Mouse (Mus musculus): ENCODE measurements around the gene Acacb. TPM values are rescaled to one million over a fixed set of nuclear protein-coding genes. Genes with fewer than 3 reads are reported as not detected.

Acacb gene
- polyA plus RNA-seq, 1 experiment from 2014 or later = 3.6 TPM

DNA sequence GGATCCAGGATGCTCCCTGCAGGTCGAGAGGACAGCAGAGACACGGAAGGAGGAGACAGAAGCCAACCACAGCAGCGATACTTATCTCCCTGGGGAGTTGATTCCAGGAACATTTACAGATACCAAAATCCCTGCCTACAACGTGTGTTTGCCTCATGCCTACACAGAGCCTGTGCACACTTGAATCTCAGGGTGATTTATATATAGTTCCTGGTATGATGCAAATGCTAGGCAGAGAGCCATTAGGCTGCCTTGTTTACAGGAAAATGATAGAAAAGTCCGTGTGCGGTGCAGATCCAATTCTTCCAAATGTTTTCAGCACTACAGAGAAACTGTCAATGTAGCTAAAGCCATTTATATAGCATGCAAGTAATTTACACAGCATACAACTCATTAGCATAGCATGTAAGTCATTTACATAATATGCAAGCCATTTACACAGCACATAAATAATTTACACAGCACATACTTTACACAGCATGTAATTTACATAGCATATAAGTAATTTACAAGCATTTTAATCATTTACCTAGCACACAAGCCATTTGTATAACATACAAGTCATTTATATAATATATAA lies 16.9 kb downstream of the Acacb start:
- H3K9ac ChIP-seq (replicated peaks; ENCODE audit: low read length) = no peak overlapping the region
- no peaks in the 10 kb centered on the region for H3K4me1 ChIP-seq (ENCODE audit: control insufficient read depth, insufficient read depth, low read length)
- no peak for DNase-seq
- ATAC-seq (ENCODE audit: low FRiP score, low TSS enrichment) = no peak
- H3K9me3 ChIP-seq (ENCODE audit: control insufficient read depth, low read length) = no peaks in the 10 kb centered on the region
- no peaks in the 10 kb centered on the region for H3K27me3 ChIP-seq (ENCODE audit: control insufficient read depth, insufficient read depth, low read length)
- H3K4me2 ChIP-seq (ENCODE audit: low read length) = no peak overlapping the region
- H3K36me3 ChIP-seq (ENCODE audit: control insufficient read depth, insufficient read depth, low read length) = no peaks in the 10 kb centered on the region
- 80% methylated on average over 6 of the region's 6 CpGs for WGBS
- no peak overlapping the region for H3K27ac ChIP-seq (replicated peaks; ENCODE audit: low read depth, low read length)
- no peak overlapping the region for H3K4me3 ChIP-seq (replicated peaks; ENCODE audit: low read depth, low read length)

DNA sequence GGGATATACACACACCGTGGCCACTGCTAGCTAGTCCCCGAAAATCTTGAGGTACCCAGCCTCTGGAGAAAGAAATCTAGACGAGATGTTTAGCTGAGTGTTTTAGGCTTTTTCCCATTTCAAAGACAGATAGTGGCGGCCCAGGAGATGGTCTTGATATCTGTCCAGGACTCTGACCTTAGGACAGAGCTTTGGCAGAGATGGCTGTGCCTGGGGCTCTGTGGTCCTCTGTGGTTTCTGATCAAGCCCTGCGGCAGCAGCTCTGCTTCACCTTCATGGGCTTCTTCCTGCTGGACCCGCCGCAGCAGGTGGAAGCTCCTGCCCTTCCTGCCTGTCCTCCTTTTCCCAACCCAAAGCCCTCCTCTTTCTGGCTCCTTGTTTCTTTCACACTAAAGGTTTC lies 24.0 kb downstream of the Acacb start:
- WGBS = 90% methylated on average over 7 of the region's 7 CpGs
- ATAC-seq (ENCODE audit: low FRiP score, low TSS enrichment) = no peak
- DNase-seq = no peak
- H3K4me1 ChIP-seq (ENCODE audit: control insufficient read depth, insufficient read depth, low read length) = no peaks in the 10 kb centered on the region
- H3K4me2 ChIP-seq (ENCODE audit: low read length) = no peak overlapping the region
- no peak overlapping the region for H3K4me3 ChIP-seq (replicated peaks; ENCODE audit: low read depth, low read length)
- no peak overlapping the region for H3K27ac ChIP-seq (replicated peaks; ENCODE audit: low read depth, low read length)
- no peaks in the 10 kb centered on the region for H3K9me3 ChIP-seq (ENCODE audit: control insufficient read depth, low read length)
- H3K36me3 ChIP-seq (ENCODE audit: control insufficient read depth, insufficient read depth, low read length) = no peaks in the 10 kb centered on the region
- no peak overlapping the region for H3K9ac ChIP-seq (replicated peaks; ENCODE audit: low read length)
- peaks cover 10% of the 10 kb centered on the region; the same call in 1 of the 2 replicates for H3K27me3 ChIP-seq (ENCODE audit: control insufficient read depth, insufficient read depth, low read length)

DNA sequence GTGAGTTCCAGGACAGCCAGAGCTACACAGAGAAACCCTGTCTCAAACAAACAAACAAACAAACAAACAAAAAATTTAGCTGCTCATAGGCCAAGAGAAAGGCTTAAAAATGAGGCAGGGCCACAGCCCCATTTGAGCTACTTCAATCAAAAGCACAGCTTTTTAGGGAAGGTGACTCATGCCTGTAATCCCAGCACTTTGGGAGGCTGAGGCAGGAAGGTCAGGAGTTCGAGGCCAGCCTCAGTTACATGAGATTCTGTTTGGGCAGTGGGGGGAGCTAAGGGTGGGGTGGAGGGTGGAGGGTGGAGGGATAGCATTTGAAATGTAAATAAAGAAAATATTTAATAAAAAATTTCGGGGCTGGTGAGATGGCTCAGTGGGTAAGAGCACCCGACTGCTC lies 26.6 kb downstream of the Acacb start:
- Histone ChIP-seq H3K4me2 (ENCODE audit: low read length) (no peak overlapping the region), H3K27ac (replicated peaks; ENCODE audit: low read depth, low read length) (no peak overlapping the region), H3K9me3 (ENCODE audit: control insufficient read depth, low read length) (no peaks in the 10 kb centered on the region), H3K4me1 (ENCODE audit: control insufficient read depth, insufficient read depth, low read length) (0 out of 2 replicates have a peak, but pooled peaks cover 3% of the 10 kb centered on the region), H3K36me3 (ENCODE audit: control insufficient read depth, insufficient read depth, low read length) (no peaks in the 10 kb centered on the region), H3K27me3 (ENCODE audit: control insufficient read depth, insufficient read depth, low read length) (peaks cover 16% of the 10 kb centered on the region; the same call in 1 of the 2 replicates), H3K9ac (replicated peaks; ENCODE audit: low read length) (no peak overlapping the region), H3K4me3 (replicated peaks; ENCODE audit: low read depth, low read length) (no peak overlapping the region)
- ATAC-seq (ENCODE audit: low FRiP score, low TSS enrichment) (no peak), DNase-seq (peak; percentile 17)
- WGBS = 93% methylated on average over 3 of the region's 3 CpGs

- 77% methylated on average over 7 of the region's 7 CpGs for WGBS
- no peak overlapping the region for H3K4me3 ChIP-seq (replicated peaks; ENCODE audit: low read depth, low read length)
- 0 out of 2 replicates have a peak, but pooled peaks cover 3% of the 10 kb centered on the region for H3K4me1 ChIP-seq (ENCODE audit: control insufficient read depth, insufficient read depth, low read length)
Observed at GRCm38 (mm10) chr5:114173458-114173857, 27.1 kb downstream of the Acacb start.

DNA sequence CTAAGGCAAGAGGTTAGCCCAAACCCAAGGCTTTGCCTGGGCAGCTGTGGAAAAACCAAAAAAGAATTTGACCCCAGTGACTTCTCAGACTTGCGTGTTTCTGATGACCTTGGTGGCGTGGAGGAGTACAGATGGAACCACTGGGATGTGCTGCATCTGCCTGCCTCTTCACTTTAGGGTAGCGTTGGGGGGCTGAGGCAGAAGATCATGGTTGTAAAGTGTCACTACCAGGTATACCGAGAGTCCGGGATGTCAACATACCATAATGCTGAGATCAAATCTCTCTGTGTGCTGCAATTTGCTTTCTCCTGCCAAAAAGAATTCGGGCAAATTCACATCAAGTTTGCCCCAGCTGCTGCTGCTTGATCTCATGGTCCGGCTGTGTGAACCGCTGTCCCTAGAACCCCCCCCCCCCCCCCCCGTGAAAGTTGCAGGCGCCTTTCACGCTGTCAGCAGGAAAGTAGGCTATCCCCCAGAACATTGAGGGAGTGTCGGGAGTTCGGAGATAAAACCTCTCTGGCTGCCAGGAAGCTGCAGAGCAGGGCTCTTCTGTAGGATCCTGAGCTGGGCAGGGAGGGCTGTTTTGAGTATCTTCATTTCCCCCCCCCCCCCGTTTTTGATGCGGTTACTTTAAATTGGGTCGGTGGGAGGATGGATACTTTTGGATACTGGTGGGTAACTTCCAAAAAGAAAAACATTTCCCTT lies 27.7 kb downstream of the Acacb start:
- DNase-seq (no peak), ATAC-seq (ENCODE audit: low FRiP score, low TSS enrichment) (no peak)
- H3K4me1 ChIP-seq (ENCODE audit: control insufficient read depth, insufficient read depth, low read length) = 0 out of 2 replicates have a peak, but pooled peaks cover 3% of the 10 kb centered on the region
- no peak overlapping the region for H3K9ac ChIP-seq (replicated peaks; ENCODE audit: low read length)
- H3K9me3 ChIP-seq (ENCODE audit: control insufficient read depth, low read length) = no peaks in the 10 kb centered on the region
- no peaks in the 10 kb centered on the region for H3K36me3 ChIP-seq (ENCODE audit: control insufficient read depth, insufficient read depth, low read length)
- H3K4me2 ChIP-seq (ENCODE audit: low read length) = no peak overlapping the region
- 33% methylated on average over 16 of the region's 16 CpGs for WGBS
- H3K27ac ChIP-seq (replicated peaks; ENCODE audit: low read depth, low read length) = no peak overlapping the region
- H3K4me3 ChIP-seq (replicated peaks; ENCODE audit: low read depth, low read length) = no peak overlapping the region
- peaks cover 16% of the 10 kb centered on the region; the same call in 1 of the 2 replicates for H3K27me3 ChIP-seq (ENCODE audit: control insufficient read depth, insufficient read depth, low read length)

More at GRCm38 (mm10) chr5:114173458-114173857, 27.1 kb downstream of the Acacb start:
- Histone ChIP-seq H3K9me3 (ENCODE audit: control insufficient read depth, low read length) (no peaks in the 10 kb centered on the region), H3K9ac (replicated peaks; ENCODE audit: low read length) (no peak overlapping the region), H3K4me2 (ENCODE audit: low read length) (no peak overlapping the region), H3K36me3 (ENCODE audit: control insufficient read depth, insufficient read depth, low read length) (no peaks in the 10 kb centered on the region), H3K27me3 (ENCODE audit: control insufficient read depth, insufficient read depth, low read length) (peaks cover 16% of the 10 kb centered on the region; the same call in 1 of the 2 replicates), H3K27ac (replicated peaks; ENCODE audit: low read depth, low read length) (no peak overlapping the region)
- DNase-seq (no peak), ATAC-seq (ENCODE audit: low FRiP score, low TSS enrichment) (no peak)

DNA sequence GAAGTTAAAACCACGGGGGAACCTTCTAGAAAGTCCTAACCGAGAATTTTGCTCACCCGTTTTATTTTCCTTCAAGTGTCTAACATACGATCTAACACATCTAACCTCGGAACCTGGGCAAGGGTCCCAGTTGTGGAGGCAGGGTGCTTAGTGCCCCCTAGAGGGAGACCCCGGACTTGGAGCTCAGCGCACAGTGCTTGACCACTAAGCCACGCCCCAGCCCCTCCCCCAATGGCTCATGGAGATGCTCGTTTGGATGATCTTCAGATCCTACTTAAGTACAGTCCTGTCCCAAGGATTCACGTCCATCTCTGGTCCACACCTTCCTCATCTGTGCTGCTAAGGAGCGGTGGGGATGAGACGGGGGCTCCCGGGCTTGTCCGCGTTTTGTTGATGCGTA lies 28.3 kb downstream of the Acacb start:
- Histone ChIP-seq H3K27ac (replicated peaks; ENCODE audit: low read depth, low read length) (no peak overlapping the region), H3K36me3 (ENCODE audit: control insufficient read depth, insufficient read depth, low read length) (no peaks in the 10 kb centered on the region), H3K9ac (replicated peaks; ENCODE audit: low read length) (no peak overlapping the region), H3K4me2 (ENCODE audit: low read length) (no peak overlapping the region), H3K4me1 (ENCODE audit: control insufficient read depth, insufficient read depth, low read length) (0 out of 2 replicates have a peak, but pooled peaks cover 3% of the 10 kb centered on the region), H3K9me3 (ENCODE audit: control insufficient read depth, low read length) (no peaks in the 10 kb centered on the region), H3K27me3 (ENCODE audit: control insufficient read depth, insufficient read depth, low read length) (peaks cover 16% of the 10 kb centered on the region; the same call in 1 of the 2 replicates), H3K4me3 (replicated peaks; ENCODE audit: low read depth, low read length) (no peak overlapping the region)
- DNase-seq (peak; percentile 64), ATAC-seq (ENCODE audit: low FRiP score, low TSS enrichment) (no peak)
- 14% methylated on average over 16 of the region's 16 CpGs for WGBS

GRCm38 (mm10) chr5:114175596-114176171 lies 29.3 kb downstream of the Acacb start:
- H3K9me3 ChIP-seq (ENCODE audit: control insufficient read depth, low read length) = no peaks in the 10 kb centered on the region
- ATAC-seq (ENCODE audit: low FRiP score, low TSS enrichment) (peak; percentile 71; the same call in 1 of the 2 replicates), DNase-seq (peak; percentile 71)
- H3K4me3 ChIP-seq (replicated peaks; ENCODE audit: low read depth, low read length) = peak overlapping the region; percentile 22
- WGBS = under 1% methylated on average over 26 of the region's 26 CpGs
- 0 out of 2 replicates have a peak, but pooled peaks cover 3% of the 10 kb centered on the region for H3K4me1 ChIP-seq (ENCODE audit: control insufficient read depth, insufficient read depth, low read length)
- H3K36me3 ChIP-seq (ENCODE audit: control insufficient read depth, insufficient read depth, low read length) = no peaks in the 10 kb centered on the region
- H3K9ac ChIP-seq (replicated peaks; ENCODE audit: low read length) = peak overlapping the region; percentile 42; the same call in 1 of the 2 replicates
- no peak overlapping the region for H3K27ac ChIP-seq (replicated peaks; ENCODE audit: low read depth, low read length)
- peaks cover 16% of the 10 kb centered on the region; the same call in 1 of the 2 replicates for H3K27me3 ChIP-seq (ENCODE audit: control insufficient read depth, insufficient read depth, low read length)
- peak overlapping the region; percentile 52 for H3K4me2 ChIP-seq (ENCODE audit: low read length)

DNA sequence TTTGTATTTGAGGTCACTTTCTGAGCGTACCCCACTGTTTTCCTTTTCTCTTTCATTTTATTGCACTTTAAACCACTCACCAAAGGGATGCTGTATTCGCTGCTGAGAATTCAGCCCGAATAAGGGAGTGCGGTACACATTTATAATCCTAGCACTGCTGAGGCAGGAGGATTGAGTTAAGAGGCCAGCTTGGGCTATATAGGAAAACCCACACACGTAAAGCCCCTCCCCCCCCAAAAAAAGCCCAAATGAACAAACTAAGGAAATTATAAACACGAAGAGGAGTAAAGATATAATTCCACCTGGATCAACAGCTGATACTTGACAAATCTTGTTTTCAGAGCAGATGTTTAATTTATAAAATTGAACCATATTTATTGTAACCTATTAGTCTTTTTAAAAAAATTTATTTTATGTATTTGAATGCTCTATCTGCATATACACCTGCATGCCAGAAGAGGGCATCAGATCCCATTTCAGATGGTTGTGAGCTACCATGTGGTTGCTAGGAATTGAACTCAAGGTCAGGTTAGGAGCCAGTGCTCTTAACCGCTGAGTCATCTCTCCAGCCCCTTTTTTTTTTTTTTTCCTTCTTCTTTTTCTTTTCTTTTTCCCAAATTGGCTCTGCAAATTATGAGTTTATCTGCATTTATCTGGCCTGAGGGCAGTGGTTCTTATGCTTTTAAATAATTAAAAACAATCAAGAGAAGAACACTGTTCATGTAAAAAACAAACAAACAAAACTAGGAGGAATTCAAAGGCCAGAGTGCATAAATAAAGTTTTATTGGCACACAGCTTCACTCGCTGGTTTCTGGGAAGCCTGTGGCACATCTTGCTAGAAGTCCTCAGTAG lies 30.4 kb downstream of the Acacb start:
- H3K36me3 ChIP-seq (ENCODE audit: control insufficient read depth, insufficient read depth, low read length) = no peaks in the 10 kb centered on the region
- peak overlapping the region; percentile 52 for H3K4me2 ChIP-seq (ENCODE audit: low read length)
- WGBS = 61% methylated on average over 8 of the region's 8 CpGs
- H3K4me3 ChIP-seq (replicated peaks; ENCODE audit: low read depth, low read length) = no peak overlapping the region
- H3K9ac ChIP-seq (replicated peaks; ENCODE audit: low read length) = no peak overlapping the region
- H3K9me3 ChIP-seq (ENCODE audit: control insufficient read depth, low read length) = no peaks in the 10 kb centered on the region
- peaks cover 16% of the 10 kb centered on the region; the same call in 1 of the 2 replicates for H3K27me3 ChIP-seq (ENCODE audit: control insufficient read depth, insufficient read depth, low read length)
- no peak for ATAC-seq (ENCODE audit: low FRiP score, low TSS enrichment)
- no peak for DNase-seq
- H3K4me1 ChIP-seq (ENCODE audit: control insufficient read depth, insufficient read depth, low read length) = 0 out of 2 replicates have a peak, but pooled peaks cover 3% of the 10 kb centered on the region
- H3K27ac ChIP-seq (replicated peaks; ENCODE audit: low read depth, low read length) = no peak overlapping the region

All from midbrain, embryonic 14.5 days (tissue).